Mouse (Mus musculus) limb, embryonic 15.5 days (tissue): ENCODE measurements at regions not wholly inside any gene's neighbourhood (a gene's known extent, or its start where the extent isn't known, plus 50 kb on each side); places are given as distances from the start of the nearest gene placed in this dataset.

Source experiments
- ATAC-seq: fragments of 200-750 bp; cut with Nextera tagmentation; 2 replicates; pipeline ENCODE4 v1.8.0; 2017; ENCODE audit warnings: low read depth, moderate TSS enrichment; ENCODE audit not compliant: insufficient number of reproducible peaks, low FRiP score, low TSS enrichment
- H3K27ac ChIP-seq: fragments of 300-500 bp; sonication (generic); 2 replicates; pipeline ENCODE4 v1.5.1; 2015; ENCODE audit warnings: moderate library complexity, mild to moderate bottlenecking, inconsistent platforms
- H3K27me3 ChIP-seq: fragments of 300-500 bp; sonication (generic); 2 replicates; pipeline ENCODE4 v1.6.1; 2015; ENCODE audit warnings: inconsistent platforms
- H3K36me3 ChIP-seq: fragments of 300-500 bp; sonication (generic); 2 replicates; pipeline ENCODE4 v1.6.1; 2015; ENCODE audit warnings: inconsistent platforms
- H3K4me1 ChIP-seq: fragments of 300-500 bp; sonication (generic); 2 replicates; pipeline ENCODE4 v1.6.1; 2015; ENCODE audit warnings: inconsistent platforms
- H3K4me2 ChIP-seq: fragments of 300-500 bp; sonication (generic); 2 replicates; pipeline ENCODE4 v1.6.1; 2015; ENCODE audit warnings: mild to moderate bottlenecking, inconsistent platforms
- H3K4me3 ChIP-seq: fragments of 300-500 bp; sonication (generic); 2 replicates; pipeline ENCODE4 v1.5.1; 2015; ENCODE audit warnings: mild to moderate bottlenecking, inconsistent platforms
- H3K9ac ChIP-seq: fragments of 300-500 bp; sonication (generic); 2 replicates; pipeline ENCODE4 v1.6.1; 2015; ENCODE audit warnings: inconsistent platforms
- H3K9me3 ChIP-seq: fragments of 300-500 bp; sonication (generic); 2 replicates; pipeline ENCODE4 v1.6.1; 2016; ENCODE audit warnings: inconsistent platforms
- WGBS: fragments of 180-500 bp; shearing (Covaris S2); methylation state at CpG from one replicate; pipeline ENCODE4 v1.1.7; 2015; 5-methylcytosine and 5-hydroxymethylcytosine counted together

DNA sequence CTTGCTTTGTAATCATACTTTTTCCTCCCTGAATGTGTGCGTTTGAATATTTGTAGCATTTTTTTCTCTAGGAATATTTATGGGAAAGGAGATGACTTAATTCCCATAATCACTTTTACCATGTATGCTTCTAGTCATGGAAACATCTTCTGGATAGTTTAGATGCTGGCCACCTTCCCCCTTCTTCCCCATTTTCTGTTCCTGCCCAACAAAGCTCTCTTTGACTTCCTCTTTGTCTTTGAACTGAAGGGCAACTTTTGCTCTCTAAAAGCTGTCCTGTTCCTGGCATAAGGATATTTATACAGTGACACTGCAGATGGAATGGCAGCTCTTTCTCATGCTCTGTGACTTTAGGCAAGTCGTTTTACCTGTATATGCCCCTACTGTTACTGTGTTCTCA, 370.2 kb upstream of the Pkn2 start:
- Histone ChIP-seq H3K9me3 (no peaks in the 10 kb centered on the region), H3K4me2 (no peak overlapping the region), H3K9ac (no peak overlapping the region), H3K27ac (no peak overlapping the region), H3K27me3 (no peaks in the 10 kb centered on the region), H3K4me3 (no peak overlapping the region), H3K4me1 (no peaks in the 10 kb centered on the region), H3K36me3 (no peaks in the 10 kb centered on the region)
- ATAC-seq: no peak
- 72% methylated on average over 2 of the region's 2 CpGs for WGBS

DNA sequence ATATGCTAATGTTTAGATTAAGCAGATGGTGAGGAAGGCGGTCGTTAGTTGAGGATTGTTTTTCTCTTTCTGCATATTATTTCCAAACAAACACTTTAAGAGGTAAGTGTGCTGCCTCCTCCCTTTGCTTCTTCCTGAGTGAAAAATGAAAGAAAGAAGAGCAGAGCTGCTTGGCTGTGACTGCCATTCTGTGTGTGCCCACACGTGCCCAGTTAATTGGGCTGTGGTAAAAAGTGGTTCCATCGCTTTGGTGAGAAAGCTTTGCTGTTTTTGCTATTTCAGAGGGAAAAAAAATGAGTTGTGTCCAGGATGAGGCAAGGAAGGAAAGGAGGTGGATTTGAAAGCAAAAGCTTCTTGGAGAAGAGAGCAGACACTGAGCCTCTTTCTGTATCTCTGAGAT, 360.9 kb upstream of the Pkn2 start:
- H3K4me1 ChIP-seq: no peaks in the 10 kb centered on the region
- H3K4me3 ChIP-seq: no peak overlapping the region
- WGBS: 63% methylated on average over 4 of the region's 4 CpGs
- no peak overlapping the region for H3K4me2 ChIP-seq
- ATAC-seq: no peak
- no peaks in the 10 kb centered on the region for H3K27me3 ChIP-seq
- no peak overlapping the region for H3K27ac ChIP-seq
- no peak overlapping the region for H3K9ac ChIP-seq
- no peaks in the 10 kb centered on the region for H3K36me3 ChIP-seq
- no peaks in the 10 kb centered on the region for H3K9me3 ChIP-seq

DNA sequence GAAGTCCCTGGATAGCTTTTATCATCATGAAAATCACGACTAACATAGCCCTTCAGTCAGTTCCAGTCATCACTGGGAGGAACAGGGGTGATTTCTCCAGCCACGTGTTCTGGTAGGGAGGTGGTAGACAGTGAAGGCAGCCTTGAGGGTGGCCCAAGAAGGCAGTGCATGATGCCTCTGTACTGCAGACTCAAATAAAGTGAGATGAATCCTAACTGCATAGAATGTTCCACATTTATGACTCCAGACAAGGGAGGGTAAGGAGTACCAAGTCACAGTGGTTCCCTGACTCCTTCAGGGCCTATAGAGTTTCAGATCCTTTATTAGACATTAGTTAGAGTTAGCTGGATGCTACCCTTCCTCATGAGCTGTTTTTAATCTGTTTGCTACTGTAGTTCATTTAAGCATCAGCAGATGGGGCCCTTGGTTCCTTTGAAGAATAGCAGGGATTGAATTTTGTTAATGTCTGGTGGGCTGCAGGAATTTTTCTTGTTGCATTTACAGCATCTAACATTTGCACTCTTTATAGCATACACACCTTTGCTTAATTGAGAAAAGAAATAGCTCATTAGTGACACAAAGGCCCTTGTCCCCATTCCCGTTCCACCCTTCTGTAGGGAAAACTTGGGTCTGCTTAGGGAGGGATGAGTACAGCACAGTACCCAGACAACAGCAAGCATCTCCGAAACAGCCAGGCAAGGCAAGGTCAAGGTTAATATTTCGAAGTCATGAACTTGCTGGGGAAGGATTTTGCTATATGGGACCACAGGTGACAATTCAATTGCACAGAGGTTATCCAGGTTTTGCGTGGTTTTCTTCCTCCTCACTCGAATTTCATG, 359.0 kb upstream of the Pkn2 start:
- Histone ChIP-seq H3K9ac (no peak overlapping the region), H3K27ac (no peak overlapping the region), H3K4me3 (no peak overlapping the region), H3K36me3 (no peaks in the 10 kb centered on the region), H3K4me1 (no peaks in the 10 kb centered on the region), H3K27me3 (no peaks in the 10 kb centered on the region), H3K4me2 (no peak overlapping the region), H3K9me3 (no peaks in the 10 kb centered on the region)
- ATAC-seq: no peak
- 59% methylated on average over 7 of the region's 7 CpGs for WGBS

DNA sequence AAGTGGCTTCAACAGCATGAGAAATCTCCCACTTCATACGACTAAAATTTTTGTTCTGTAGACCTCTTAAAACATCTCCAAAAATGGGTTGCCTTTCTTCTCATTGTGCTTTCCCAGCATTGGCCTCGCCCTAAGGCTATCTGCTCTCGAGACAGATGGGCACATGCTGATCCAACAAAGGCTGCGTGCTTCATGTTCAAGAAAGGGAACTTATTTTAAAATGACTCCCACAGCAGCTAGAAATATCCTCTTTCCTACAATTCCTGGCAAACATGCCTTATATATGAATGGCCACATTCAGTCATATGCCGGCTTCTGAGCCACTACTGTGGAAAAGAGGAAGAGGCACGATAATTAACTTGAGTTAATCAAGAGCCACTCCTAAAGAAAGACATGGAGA, 356.7 kb upstream of the Pkn2 start:
- Histone ChIP-seq H3K36me3 (no peaks in the 10 kb centered on the region), H3K4me1 (no peaks in the 10 kb centered on the region), H3K27ac (no peak overlapping the region), H3K4me3 (no peak overlapping the region), H3K9me3 (no peaks in the 10 kb centered on the region), H3K4me2 (no peak overlapping the region), H3K9ac (no peak overlapping the region), H3K27me3 (no peaks in the 10 kb centered on the region)
- 68% methylated on average over 6 of the region's 6 CpGs for WGBS
- no peak for ATAC-seq

DNA sequence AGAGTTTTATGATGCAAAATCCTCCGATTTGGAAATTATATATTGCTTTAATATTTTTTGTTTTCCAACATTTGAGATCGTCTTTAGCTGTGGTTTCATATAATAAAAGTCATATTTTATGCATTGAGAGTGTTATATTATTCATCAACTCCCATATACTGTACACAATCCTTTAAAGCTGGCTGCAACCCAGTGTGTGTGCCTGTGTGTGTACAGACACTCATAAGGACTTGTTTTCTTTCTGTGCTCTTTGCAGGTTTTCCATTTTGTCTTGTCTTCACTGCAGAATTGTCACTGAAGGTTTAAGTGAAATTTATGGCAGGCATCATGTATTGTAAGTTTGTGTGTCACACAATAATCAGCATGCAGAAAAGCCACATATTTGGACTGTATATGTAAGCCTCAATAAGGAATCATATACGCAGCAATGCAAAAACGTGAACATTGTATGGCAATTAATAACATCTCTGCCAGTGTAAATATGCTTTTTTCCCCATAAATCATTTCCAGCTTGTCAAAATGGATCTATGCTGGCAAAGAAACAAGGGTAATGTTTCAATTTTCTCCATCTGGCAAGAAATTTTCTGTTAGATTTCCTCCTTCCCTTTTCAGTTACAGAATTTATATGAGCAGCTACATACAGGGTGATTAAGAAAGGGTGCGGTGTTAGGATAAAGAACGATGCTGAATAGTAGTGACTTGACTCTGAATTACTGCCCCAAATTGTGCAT, 342.4 kb upstream of the Pkn2 start:
- H3K4me2 ChIP-seq: no peak overlapping the region
- H3K27me3 ChIP-seq: no peaks in the 10 kb centered on the region
- H3K9me3 ChIP-seq: no peaks in the 10 kb centered on the region
- no peak for ATAC-seq
- H3K27ac ChIP-seq: no peak overlapping the region
- 48% methylated on average over 6 of the region's 6 CpGs for WGBS
- H3K36me3 ChIP-seq: no peaks in the 10 kb centered on the region
- no peak overlapping the region for H3K9ac ChIP-seq
- no peak overlapping the region for H3K4me3 ChIP-seq
- no peaks in the 10 kb centered on the region for H3K4me1 ChIP-seq

DNA sequence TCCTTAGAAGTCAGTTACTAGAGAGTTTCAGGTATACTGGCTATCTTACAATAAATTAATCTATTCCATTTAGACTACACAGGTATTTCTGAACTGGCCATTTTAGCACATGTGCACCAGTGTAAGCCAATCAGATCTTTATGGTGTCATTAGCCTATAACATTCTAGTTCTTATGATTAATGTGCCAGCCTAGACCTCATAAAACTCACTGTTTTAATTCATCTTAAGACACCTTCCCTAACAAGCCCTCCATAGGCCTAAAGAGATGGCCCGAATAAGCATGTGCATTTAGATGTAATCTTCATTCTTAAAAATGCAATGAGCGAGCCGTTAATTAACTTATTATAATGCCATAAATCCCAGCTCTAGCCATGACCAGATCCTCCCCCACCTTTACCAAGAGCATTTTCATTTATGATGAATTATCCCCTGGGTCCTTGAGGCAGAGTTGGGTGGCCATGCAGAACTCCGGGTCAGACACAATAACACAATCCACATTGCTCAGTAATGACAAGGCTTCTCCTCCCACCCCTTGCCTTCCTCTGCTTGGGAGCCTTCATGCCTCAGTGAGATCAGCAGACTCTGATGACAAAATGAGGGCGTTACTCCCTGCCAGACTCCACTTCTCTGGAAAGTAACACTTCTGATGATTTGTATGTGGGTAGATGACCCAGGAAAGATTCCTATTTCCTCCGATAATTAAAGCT, 311.6 kb upstream of the Pkn2 start:
- H3K27ac ChIP-seq: no peak overlapping the region
- WGBS: 70% methylated on average over 6 of the region's 6 CpGs

DNA sequence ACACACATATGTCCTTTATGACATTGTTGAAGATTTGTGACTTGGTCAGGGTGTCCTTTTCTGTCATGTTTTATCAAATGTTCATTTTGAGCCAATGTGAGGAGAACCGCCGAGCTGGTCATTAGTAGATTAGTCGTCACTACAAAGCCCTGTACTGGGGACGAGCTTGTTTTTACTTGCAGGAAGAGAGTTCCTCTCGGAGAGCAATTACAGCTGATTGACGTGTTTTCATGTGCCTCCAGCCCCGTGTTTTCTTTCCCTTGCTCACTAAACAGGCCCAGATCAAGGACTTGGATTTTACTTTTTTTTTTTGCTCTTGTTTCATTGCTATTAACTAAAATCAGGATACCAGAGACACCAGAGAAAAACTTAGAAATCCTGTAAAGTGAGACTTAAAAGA, 307.1 kb upstream of the Pkn2 start:
- 14% methylated on average over 7 of the region's 7 CpGs for WGBS
- H3K27ac ChIP-seq: no peak overlapping the region
- H3K4me3 ChIP-seq: no peak overlapping the region
- no peak for ATAC-seq
- no peaks in the 10 kb centered on the region for H3K27me3 ChIP-seq
- no peaks in the 10 kb centered on the region for H3K36me3 ChIP-seq
- no peaks in the 10 kb centered on the region for H3K4me1 ChIP-seq
- H3K9me3 ChIP-seq: no peaks in the 10 kb centered on the region
- H3K9ac ChIP-seq: no peak overlapping the region
- no peak overlapping the region for H3K4me2 ChIP-seq

More for the DNA sequence above, 311.6 kb upstream of the Pkn2 start:
- H3K9ac ChIP-seq: no peak overlapping the region
- no peak overlapping the region for H3K4me3 ChIP-seq
- no peaks in the 10 kb centered on the region for H3K27me3 ChIP-seq
- no peaks in the 10 kb centered on the region for H3K4me1 ChIP-seq
- H3K9me3 ChIP-seq: no peaks in the 10 kb centered on the region
- no peak overlapping the region for H3K4me2 ChIP-seq
- H3K36me3 ChIP-seq: no peaks in the 10 kb centered on the region
- no peak for ATAC-seq

DNA sequence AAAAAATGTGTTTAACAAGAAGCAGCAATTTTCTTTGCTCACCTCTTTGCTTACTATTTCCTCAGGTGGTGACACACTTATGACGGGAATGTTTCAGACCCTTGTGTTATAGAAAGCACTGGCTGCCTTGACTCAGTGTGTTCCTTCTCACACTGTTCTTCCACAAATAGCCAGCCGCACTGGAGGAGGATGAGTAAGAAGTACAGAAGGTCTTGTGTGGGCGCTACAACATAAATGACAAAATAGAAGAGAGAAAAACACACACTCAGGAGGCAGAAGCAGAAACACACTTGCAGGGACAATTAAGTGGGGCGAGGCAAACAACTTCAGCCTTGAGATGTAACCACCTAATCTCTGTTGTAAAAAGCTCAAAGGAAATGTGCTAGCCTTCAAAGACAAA, 292.2 kb upstream of the Pkn2 start:
- no peak for ATAC-seq
- H3K27ac ChIP-seq: no peak overlapping the region
- H3K4me2 ChIP-seq: no peak overlapping the region
- 75% methylated on average over 4 of the region's 4 CpGs for WGBS
- no peaks in the 10 kb centered on the region for H3K4me1 ChIP-seq
- no peaks in the 10 kb centered on the region for H3K27me3 ChIP-seq
- no peak overlapping the region for H3K9ac ChIP-seq
- H3K36me3 ChIP-seq: no peaks in the 10 kb centered on the region
- no peaks in the 10 kb centered on the region for H3K9me3 ChIP-seq
- H3K4me3 ChIP-seq: no peak overlapping the region

DNA sequence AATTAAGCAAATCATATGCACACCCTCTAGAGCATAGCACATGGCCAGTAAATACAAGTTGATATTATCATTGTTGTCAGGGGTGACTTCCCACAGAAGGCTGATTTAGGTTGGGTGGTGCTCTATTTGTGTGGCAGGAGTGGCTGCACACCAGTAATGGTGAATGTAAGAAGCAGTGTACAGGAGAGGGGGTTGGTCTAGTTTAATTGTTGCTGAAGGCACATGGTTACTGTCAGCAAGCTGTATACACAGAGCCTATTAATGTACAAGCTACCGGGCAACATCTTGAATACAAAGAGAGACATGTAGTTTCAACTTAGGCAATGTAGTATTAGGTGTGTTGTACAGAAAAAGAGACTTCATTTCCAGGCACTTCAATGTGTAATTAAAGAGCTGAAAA, 280.6 kb upstream of the Pkn2 start:
- WGBS: 48% methylated on average over 1 of the region's 1 CpGs
- Histone ChIP-seq H3K27ac (no peak overlapping the region), H3K36me3 (no peaks in the 10 kb centered on the region), H3K4me2 (no peak overlapping the region), H3K4me3 (no peak overlapping the region), H3K27me3 (no peaks in the 10 kb centered on the region), H3K9me3 (no peaks in the 10 kb centered on the region), H3K9ac (no peak overlapping the region), H3K4me1 (no peaks in the 10 kb centered on the region)
- no peak for ATAC-seq

DNA sequence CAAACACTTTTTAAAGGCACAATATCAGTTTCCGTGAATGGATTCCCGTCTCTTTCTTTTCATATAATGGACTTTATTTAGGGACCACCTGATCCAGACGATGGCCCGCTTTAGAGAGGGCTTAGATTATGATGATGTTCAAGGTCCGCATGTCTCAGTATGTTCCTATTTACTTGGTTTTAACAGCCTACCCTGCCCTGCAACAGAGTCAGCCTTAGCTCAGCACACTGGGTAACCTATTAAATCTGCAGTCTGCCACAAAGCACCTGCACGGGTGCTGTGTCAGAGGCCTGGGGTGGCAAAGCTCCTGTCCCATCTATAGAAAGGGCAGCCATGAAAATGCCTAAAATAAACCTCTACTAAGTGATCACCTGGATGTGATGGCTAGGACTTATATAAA, 280.2 kb upstream of the Pkn2 start:
- Histone ChIP-seq H3K36me3 (no peaks in the 10 kb centered on the region), H3K9me3 (no peaks in the 10 kb centered on the region), H3K9ac (no peak overlapping the region), H3K4me3 (no peak overlapping the region), H3K27me3 (no peaks in the 10 kb centered on the region), H3K4me1 (no peaks in the 10 kb centered on the region), H3K4me2 (no peak overlapping the region), H3K27ac (no peak overlapping the region)
- WGBS: 77% methylated on average over 6 of the region's 6 CpGs
- ATAC-seq: no peak

DNA sequence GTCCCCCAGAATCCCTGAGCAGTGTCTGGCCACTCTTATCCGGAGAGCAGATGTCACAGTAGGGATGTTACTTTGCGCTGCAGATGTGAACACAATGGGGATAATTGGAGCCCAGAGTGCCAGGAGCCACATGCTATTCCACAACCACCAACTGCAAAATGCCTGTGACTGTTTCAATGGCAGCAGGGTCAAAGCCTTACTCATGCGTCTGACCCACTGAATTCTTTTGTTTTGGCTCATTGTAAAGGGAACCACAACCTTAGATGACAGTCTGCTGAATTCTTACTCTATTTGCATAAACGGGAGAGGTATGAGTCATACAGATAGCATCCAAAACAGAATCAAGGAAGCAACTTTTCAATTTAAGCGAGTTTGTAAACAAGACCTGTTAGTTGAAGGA, 276.8 kb upstream of the Pkn2 start:
- Histone ChIP-seq H3K4me2 (no peak overlapping the region), H3K9ac (no peak overlapping the region), H3K27ac (no peak overlapping the region), H3K4me1 (no peaks in the 10 kb centered on the region), H3K27me3 (no peaks in the 10 kb centered on the region), H3K4me3 (no peak overlapping the region), H3K36me3 (no peaks in the 10 kb centered on the region), H3K9me3 (no peaks in the 10 kb centered on the region)
- no peak for ATAC-seq
- WGBS: 64% methylated on average over 5 of the region's 5 CpGs
